ENCODE assay signal across 7 mouse cellular contexts in genomic region chr10:40141016-40141851, GRCm38 (mm10). TPM values are rescaled to one million over a fixed set of nuclear protein-coding genes. Genes with fewer than 3 reads are reported as not detected.
DNase-seq lines count a peak whose midpoint lies in the region; ATAC-seq lines count a peak whose summit lies in the region.

No protein-coding gene starts in this region.

- WGBS in embryonic facial prominence, embryonic 11.5 days = 30% methylated on average over 27 of the region's 27 CpGs
- 5% methylated on average over 26 of the region's 27 CpGs for WGBS in heart, embryonic 14.5 days
- 28% methylated on average over 27 of the region's 27 CpGs for WGBS in midbrain, embryonic 16.5 days

- H3K36me3 ChIP-seq in embryonic facial prominence, embryonic 11.5 days (replicated peaks; ENCODE audit: control insufficient read depth, insufficient read depth, low read depth, low read length) = no peaks in the 10 kb centered on the region
- H3K36me3 ChIP-seq in heart, embryonic 14.5 days (ENCODE audit: control insufficient read depth, insufficient read depth, low read length) = no peaks in the 10 kb centered on the region
- no peaks in the 10 kb centered on the region for H3K36me3 ChIP-seq in midbrain, embryonic 16.5 days (ENCODE audit: control insufficient read depth, insufficient read depth, low read length)

- H3K27ac ChIP-seq in embryonic facial prominence, embryonic 11.5 days (replicated peaks; ENCODE audit: low read depth, low read length) = no peak overlapping the region
- peak overlapping the region; percentile 82 to 84 for H3K27ac ChIP-seq in heart, embryonic 14.5 days (replicated peaks in 1 of 2; ENCODE audit: control insufficient read depth in 1 of 2, insufficient read depth in 1 of 2, low read depth in 2 of 2, low read length in 2 of 2)
- H3K27ac ChIP-seq in midbrain, embryonic 16.5 days (ENCODE audit: low read length) = no peak overlapping the region

- no peaks in the 10 kb centered on the region for H3K9me3 ChIP-seq in embryonic facial prominence, embryonic 11.5 days (replicated peaks; ENCODE audit: control insufficient read depth, low read length)
- no peaks in the 10 kb centered on the region for H3K9me3 ChIP-seq in heart, embryonic 14.5 days (ENCODE audit: control insufficient read depth, low read length)
- H3K9me3 ChIP-seq in midbrain, embryonic 16.5 days (replicated peaks; ENCODE audit: control insufficient read depth, low read length, poor library complexity, severe bottlenecking) = no peaks in the 10 kb centered on the region

- H3K4me3 ChIP-seq in embryonic facial prominence, embryonic 11.5 days (ENCODE audit: low read depth, low read length) = peak overlapping the region; percentile 67
- H3K4me3 ChIP-seq in heart, embryonic 14.5 days (ENCODE audit: control insufficient read depth in 1 of 2, insufficient read depth in 1 of 2, low read depth in 1 of 2, low read length in 2 of 2) = peak overlapping the region; percentile 79 to 80
- peak overlapping the region; percentile 80 for H3K4me3 ChIP-seq in midbrain, embryonic 16.5 days (ENCODE audit: low read depth, low read length)

- peak; percentile 32; the same call in 1 of the 2 replicates for ATAC-seq in embryonic facial prominence, embryonic 11.5 days (replicated peaks; ENCODE audit: insufficient number of reproducible peaks, low FRiP score, low TSS enrichment, low read depth)
- ATAC-seq in heart, embryonic 14.5 days (ENCODE audit: insufficient number of reproducible peaks, insufficient read depth, low FRiP score, low read depth) = peak; percentile 14; the same call in 1 of the 2 replicates
- peak; percentile 6 for ATAC-seq in midbrain, embryonic 16.5 days

- no peaks in the 10 kb centered on the region for H3K4me1 ChIP-seq in embryonic facial prominence, embryonic 11.5 days (ENCODE audit: control insufficient read depth, insufficient read depth, low read length)
- H3K4me1 ChIP-seq in heart, embryonic 14.5 days (ENCODE audit: control insufficient read depth in 2 of 2, insufficient read depth in 2 of 2, low read length in 2 of 2) = peaks cover 2 to 9% of the 10 kb centered on the region in 2 experiments; a peak in 3 of 4 replicates
- H3K4me1 ChIP-seq in midbrain, embryonic 16.5 days (ENCODE audit: control insufficient read depth, insufficient read depth, low read length) = peaks cover 7% of the 10 kb centered on the region

- peaks cover 6% of the 10 kb centered on the region; the same call in 1 of the 2 replicates for H3K27me3 ChIP-seq in embryonic facial prominence, embryonic 11.5 days (ENCODE audit: control insufficient read depth, insufficient read depth, low read length)
- no peaks in the 10 kb centered on the region for H3K27me3 ChIP-seq in heart, embryonic 14.5 days (ENCODE audit: control insufficient read depth, insufficient read depth, low read length)
- H3K27me3 ChIP-seq in midbrain, embryonic 16.5 days (ENCODE audit: control insufficient read depth, insufficient read depth, low read depth, low read length) = no peaks in the 10 kb centered on the region

- H3K9ac ChIP-seq in embryonic facial prominence, embryonic 11.5 days (replicated peaks; ENCODE audit: low read length) = peak overlapping the region; percentile 70
- H3K9ac ChIP-seq in heart, embryonic 14.5 days (ENCODE audit: low read length) = peak overlapping the region; percentile 87
- peak overlapping the region; percentile 80 for H3K9ac ChIP-seq in midbrain, embryonic 16.5 days (ENCODE audit: low read depth, low read length)

- DNase-seq in A20 (ENCODE audit: low read depth, low spot score) = peak; percentile 58
- DNase-seq in CD4-positive, CD25-positive, alpha-beta regulatory T cell, adult 2 months (ENCODE audit: low read depth, low spot score) = peak; percentile 53
- no peak for DNase-seq in embryonic facial prominence, embryonic 11.5 days (ENCODE audit: low spot score)
- DNase-seq in kidney, postnatal 36 days = peak; percentile 18 to 37
- DNase-seq in layer of hippocampus, adult 8-10 months (ENCODE audit: low spot score in 2 of 2) = no peak

- H3K4me2 ChIP-seq in embryonic facial prominence, embryonic 11.5 days (ENCODE audit: low read depth, low read length) = peak overlapping the region; percentile 95
- H3K4me2 ChIP-seq in heart, embryonic 14.5 days (ENCODE audit: low read length) = peak overlapping the region; percentile 87
- peak overlapping the region; percentile 87 for H3K4me2 ChIP-seq in midbrain, embryonic 16.5 days (ENCODE audit: low read length)

RNA-seq across cellular contexts. Expression of gene Slc16a10, which starts 0.8 kb away (rescaled TPM):
- 5.0 and 5.4 TPM in 2 replicates for polyA plus RNA-seq in embryonic facial prominence, embryonic 11.5 days (2014; fragmentation: Nextera tagmentation; extraction: Ambion mirVana)
- polyA plus RNA-seq in heart, embryonic 14.5 days (2014; fragmentation: Nextera tagmentation; extraction: Ambion mirVana) = 17.9 and 21.9 TPM in 2 replicates
- polyA plus RNA-seq in midbrain, embryonic 16.5 days (2015; fragmentation: Nextera tagmentation; extraction: Ambion mirVana) = 1.9 and 4.1 TPM in 2 replicates
- 1 to 10 TPM; 3.9 to 5.0 (median 4.3) TPM for total RNA-seq in layer of hippocampus, adult 8-10 months (2022)

Comparison
In these comparisons a context has a peak if more than half of its experiments do, and no peak if none do; other contexts are left out.
1. DNase-seq: peak in A20 (single experiment), CD4-positive, CD25-positive, alpha-beta regulatory T cell, adult 2 months (single experiment) and kidney, postnatal 36 days (2 of 2); none in embryonic facial prominence, embryonic 11.5 days (single experiment) and layer of hippocampus, adult 8-10 months (0 of 2).
2. H3K27ac ChIP-seq: peak in heart, embryonic 14.5 days (2 of 2); none in embryonic facial prominence, embryonic 11.5 days (single experiment) and midbrain, embryonic 16.5 days (single experiment).
3. Peak in every context shown above with its lines, with median percentiles within 50 percentile points of each other: ATAC-seq, H3K4me2 ChIP-seq, H3K4me3 ChIP-seq and H3K9ac ChIP-seq.